Mouse (Mus musculus) left cerebral cortex, adult 18-20 months (tissue): Measurements from ENCODE around the gene Oxld1. TPM values are rescaled to one million over a fixed set of nuclear protein-coding genes. Genes with fewer than 3 reads are reported as not detected.
A peak's percentile ranks its signal among the peaks of the same experiment; 100 is the strongest.
"Not testable (repeated sequence)": the region's sequence is repeated elsewhere in the genome, so short reads cannot be mapped to it uniquely, and the experiment has no call there.

Experiments used
- DNase-seq, 2 experiments: peaks; one replicate each; pipeline ENCODE4 v3.0.0; 2021 to 2022; ENCODE audit warnings: low spot score in 2 of 2, mixed read lengths in 1 of 2
- total RNA-seq, 2 experiments: library from RNA; stranded (reverse); gene quantifications; 2 replicates each; pipeline ENCODE4 v1.2.3; 2021

The Oxld1 gene
- total RNA-seq, 2 experiments from 2014 or later, result 13.0 to 16.4 TPM

- DNase-seq, result no peak
Measured at GRCm38 (mm10) chr11:120426727-120427126, 31.1 kb downstream of the Oxld1 start.

- DNase-seq, result peak; percentile 48 to 56
Measured at GRCm38 (mm10) chr11:120423569-120424295, 34.1 kb downstream of the Oxld1 start.

- no peak for DNase-seq
Measured at GRCm38 (mm10) chr11:120422651-120423568, 35.0 kb downstream of the Oxld1 start.

- DNase-seq, result no peak
Measured at GRCm38 (mm10) chr11:120418592-120418991, 39.3 kb downstream of the Oxld1 start.

GRCm38 (mm10) chr11:120417852-120418251 is 40.0 kb downstream of the Oxld1 start:
- DNase-seq, result no peak

- not testable (repeated sequence) for DNase-seq
Measured at GRCm38 (mm10) chr11:120413621-120414020, 44.2 kb downstream of the Oxld1 start.

Other genes with a start within 250 kb of the Oxld1 start
- gene Bahcc1, start 225.1 kb downstream of the Oxld1 start, total RNA-seq, result 10 to 100 TPM; 18.8 to 19.0 TPM
- gene Actg1, start 109.5 kb downstream of the Oxld1 start, total RNA-seq, result 1,000 to 10,000 TPM; 1,195 to 1,258 TPM
- gene Fscn2, start 96.5 kb downstream of the Oxld1 start, total RNA-seq, result not detected
- 10 to 100 TPM; 11.6 to 15.6 TPM for gene Faap100, start 79.3 kb downstream of the Oxld1 start, total RNA-seq
- gene Nploc4, start 20.4 kb downstream of the Oxld1 start, total RNA-seq, result 10 to 100 TPM; 65.2 TPM
- gene Tspan10, start 15.4 kb downstream of the Oxld1 start, total RNA-seq, result 1 to 10 TPM; 1.8 to 3.3 TPM
- gene Pde6g, start 4.6 kb downstream of the Oxld1 start, total RNA-seq, result under 1 TPM; 0.40 to 0.58 TPM
- gene Ccdc137, start within 50 bp of the Oxld1 start, total RNA-seq, result 10 to 100 TPM; 26.4 to 29.1 TPM
- 10 to 100 TPM; 47.2 to 49.7 TPM for gene Arl16, start 9.5 kb upstream of the Oxld1 start, total RNA-seq
- 10 to 100 TPM; 64.4 to 74.4 TPM for gene Mrpl12, start 26.5 kb upstream of the Oxld1 start, total RNA-seq
- 10 to 100 TPM; 19.6 to 22.6 TPM for gene Slc25a10, start 33.8 kb upstream of the Oxld1 start, total RNA-seq
- under 1 TPM in 1 of 2 experiments, not detected in 1; 0.52 TPM for gene Gcgr, start 72.6 kb upstream of the Oxld1 start, total RNA-seq
- gene Mcrip1, start 91.7 kb upstream of the Oxld1 start, total RNA-seq, result 10 to 100 TPM; 74.9 to 77.0 TPM
- not detected for gene Ppp1r27, start 93.1 kb upstream of the Oxld1 start, total RNA-seq
- 100 to 1,000 TPM; 127 to 129 TPM for gene P4hb, start 115.2 kb upstream of the Oxld1 start, total RNA-seq
- 100 to 1,000 TPM; 310 to 324 TPM for gene Arhgdia, start 123.6 kb upstream of the Oxld1 start, total RNA-seq
- gene Alyref, start 140.3 kb upstream of the Oxld1 start, total RNA-seq, result 10 to 100 TPM; 60.8 to 62.9 TPM
- 10 to 100 TPM; 95.1 to 98.8 TPM for gene Anapc11, start 140.4 kb upstream of the Oxld1 start, total RNA-seq
- 1 to 10 TPM in 1 of 2 experiments, not detected in 1; 1.3 TPM for gene Npb, start 150.4 kb upstream of the Oxld1 start, total RNA-seq
- 100 to 1,000 TPM; 124 to 136 TPM for gene Pcyt2, start 159.9 kb upstream of the Oxld1 start, total RNA-seq
- gene Sirt7, start 167.2 kb upstream of the Oxld1 start, total RNA-seq, result 10 to 100 TPM; 34.9 to 38.6 TPM
- gene Mafg, start 175.5 kb upstream of the Oxld1 start, total RNA-seq, result 10 to 100 TPM; 86.8 to 94.3 TPM
- gene Pycr1, start 185.7 kb upstream of the Oxld1 start, total RNA-seq, result 1 to 10 TPM; 1.0 to 1.6 TPM
- gene Myadml2, start 190.1 kb upstream of the Oxld1 start, total RNA-seq, result 1 to 10 TPM; 7.3 to 8.2 TPM
- 1 to 10 TPM; 2.7 to 5.0 TPM for gene Notum, start 203.1 kb upstream of the Oxld1 start, total RNA-seq
- gene Aspscr1, start 214.9 kb upstream of the Oxld1 start, total RNA-seq, result 10 to 100 TPM; 51.1 to 57.7 TPM